Mouse (Mus musculus): ENCODE measurements around the gene Slit1. TPM values are rescaled to one million over a fixed set of nuclear protein-coding genes. Genes with fewer than 3 reads are reported as not detected.

Slit1 gene
- polyA plus RNA-seq, 1 experiment, result 0.80 TPM

GRCm38 (mm10) chr19:41745941-41746557, 2.6 kb upstream of the Slit1 start:
- H3K36me3 ChIP-seq (ENCODE audit: control insufficient read depth, insufficient read depth), result no peaks in the 10 kb centered on the region
- TF ChIP-seq TCF3 (IDR thresholded peaks at IDR 0.05; ENCODE audit: insufficient read length, low read depth) (no peak), E2F4 (IDR thresholded peaks at IDR 0.05; ENCODE audit: insufficient read depth) (no peak)
- no peak overlapping the region for H3ac ChIP-seq (ENCODE audit: control insufficient read depth, insufficient read length)
- no peaks in the 10 kb centered on the region for H3K79me2 ChIP-seq (ENCODE audit: control insufficient read depth, insufficient read depth)
- H3K27me3 ChIP-seq (ENCODE audit: control insufficient read depth, insufficient read depth, insufficient read length), result peaks cover 56% of the 10 kb centered on the region
- H3K4me3 ChIP-seq, result no peak overlapping the region
- no peak overlapping the region for H3K4me2 ChIP-seq (ENCODE audit: low read depth)

DNA sequence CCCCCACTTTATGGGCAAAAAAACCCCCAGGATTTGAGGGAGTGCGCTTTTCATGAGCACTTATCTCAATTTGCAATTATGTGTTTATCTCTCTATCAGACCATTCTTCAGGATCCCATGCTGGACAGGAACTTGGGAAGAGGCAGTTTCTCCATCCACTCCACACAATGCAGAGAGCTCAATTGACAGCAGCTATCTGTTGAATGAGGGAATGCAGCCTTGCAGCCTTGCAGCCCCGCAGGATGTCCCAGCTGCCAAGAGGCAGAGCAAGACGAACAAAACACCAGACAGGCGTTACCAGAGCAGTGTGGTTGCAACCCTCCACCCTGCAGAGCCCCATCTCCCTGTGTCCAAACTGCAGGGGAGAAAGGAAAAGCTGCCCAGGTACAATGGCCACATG, 4.6 kb downstream of the Slit1 start:
- no peak overlapping the region for H3K4me2 ChIP-seq (ENCODE audit: low read depth)
- no peak overlapping the region for H3ac ChIP-seq (ENCODE audit: control insufficient read depth, insufficient read length)
- no peak overlapping the region for H3K4me3 ChIP-seq
- H3K36me3 ChIP-seq (ENCODE audit: control insufficient read depth, insufficient read depth), result no peaks in the 10 kb centered on the region
- H3K79me2 ChIP-seq (ENCODE audit: control insufficient read depth, insufficient read depth), result no peaks in the 10 kb centered on the region
- TF ChIP-seq MYOG (IDR thresholded peaks at IDR 0.05; ENCODE audit: control insufficient read depth in 1 of 3, insufficient read depth in 1 of 3, insufficient read length in 2 of 3, low read depth in 2 of 3), result no peak
- TF ChIP-seq USF1 (IDR thresholded peaks at IDR 0.05; ENCODE audit: low read depth), result no peak
- TF ChIP-seq TCF12 (IDR thresholded peaks at IDR 0.05; ENCODE audit: insufficient read depth, poor library complexity, severe bottlenecking), result no peak
- no peak for TF ChIP-seq MAX (IDR thresholded peaks at IDR 0.05; ENCODE audit: low read depth)
- H3K27me3 ChIP-seq (ENCODE audit: control insufficient read depth, insufficient read depth, insufficient read length), result peaks cover 73% of the 10 kb centered on the region

GRCm38 (mm10) chr19:41738429-41738805, 5.0 kb downstream of the Slit1 start:
- no peak overlapping the region for H3K4me3 ChIP-seq
- TF ChIP-seq E2F4 (IDR thresholded peaks at IDR 0.05; ENCODE audit: insufficient read depth) (no peak), POLR2AphosphoS2 (IDR thresholded peaks at IDR 0.05; ENCODE audit: insufficient read length, low read depth) (no peak), TCF3 (IDR thresholded peaks at IDR 0.05; ENCODE audit: insufficient read length, low read depth) (no peak), TCF12 (IDR thresholded peaks at IDR 0.05; ENCODE audit: insufficient read depth, poor library complexity, severe bottlenecking) (no peak), MYOG (IDR thresholded peaks at IDR 0.05; ENCODE audit: control insufficient read depth in 1 of 3, insufficient read depth in 1 of 3, insufficient read length in 2 of 3, low read depth in 2 of 3) (no peak), SRF (IDR thresholded peaks at IDR 0.05; ENCODE audit: control insufficient read depth, insufficient read length, low read depth) (no peak), MYOD1 (IDR thresholded peaks at IDR 0.05; ENCODE audit: control insufficient read depth in 1 of 3, insufficient read length in 2 of 3, low read depth in 2 of 3) (no peak), MAX (IDR thresholded peaks at IDR 0.05; ENCODE audit: low read depth) (no peak), REST (IDR thresholded peaks at IDR 0.05; ENCODE audit: insufficient read depth, insufficient read length) (no peak), CEBPB (IDR thresholded peaks at IDR 0.05; ENCODE audit: insufficient read depth, poor library complexity, severe bottlenecking) (no peak), USF1 (IDR thresholded peaks at IDR 0.05; ENCODE audit: low read depth) (no peak), POLR2A (IDR thresholded peaks at IDR 0.05; ENCODE audit: insufficient read length, low read depth) (no peak)
- H3K4me2 ChIP-seq (ENCODE audit: low read depth), result no peak overlapping the region
- H3ac ChIP-seq (ENCODE audit: control insufficient read depth, insufficient read length), result no peak overlapping the region
- peaks cover 73% of the 10 kb centered on the region for H3K27me3 ChIP-seq (ENCODE audit: control insufficient read depth, insufficient read depth, insufficient read length)
- no peaks in the 10 kb centered on the region for H3K79me2 ChIP-seq (ENCODE audit: control insufficient read depth, insufficient read depth)
- H3K36me3 ChIP-seq (ENCODE audit: control insufficient read depth, insufficient read depth), result no peaks in the 10 kb centered on the region

GRCm38 (mm10) chr19:41737657-41738428, 5.6 kb downstream of the Slit1 start:
- Histone ChIP-seq H3K27me3 (ENCODE audit: control insufficient read depth, insufficient read depth, insufficient read length) (peaks cover 70% of the 10 kb centered on the region), H3K4me2 (ENCODE audit: low read depth) (no peak overlapping the region), H3ac (ENCODE audit: control insufficient read depth, insufficient read length) (no peak overlapping the region), H3K79me2 (ENCODE audit: control insufficient read depth, insufficient read depth) (no peaks in the 10 kb centered on the region), H3K36me3 (ENCODE audit: control insufficient read depth, insufficient read depth) (no peaks in the 10 kb centered on the region), H3K4me3 (no peak overlapping the region)
- TF ChIP-seq TCF3 (IDR thresholded peaks at IDR 0.05; ENCODE audit: insufficient read length, low read depth), result no peak
- no peak for TF ChIP-seq MAX (IDR thresholded peaks at IDR 0.05; ENCODE audit: low read depth)
- TF ChIP-seq MYOD1 (IDR thresholded peaks at IDR 0.05; ENCODE audit: control insufficient read depth in 1 of 3, insufficient read length in 2 of 3, low read depth in 2 of 3), result peak in 1 of 3 experiments; percentile 35
- no peak for TF ChIP-seq POLR2AphosphoS2 (IDR thresholded peaks at IDR 0.05; ENCODE audit: insufficient read length, low read depth)
- no peak for TF ChIP-seq TCF12 (IDR thresholded peaks at IDR 0.05; ENCODE audit: insufficient read depth, poor library complexity, severe bottlenecking)
- no peak for TF ChIP-seq USF1 (IDR thresholded peaks at IDR 0.05; ENCODE audit: low read depth)
- TF ChIP-seq E2F4 (IDR thresholded peaks at IDR 0.05; ENCODE audit: insufficient read depth), result no peak
- TF ChIP-seq REST (IDR thresholded peaks at IDR 0.05; ENCODE audit: insufficient read depth, insufficient read length), result no peak
- TF ChIP-seq POLR2A (IDR thresholded peaks at IDR 0.05; ENCODE audit: insufficient read length, low read depth), result no peak
- TF ChIP-seq SRF (IDR thresholded peaks at IDR 0.05; ENCODE audit: control insufficient read depth, insufficient read length, low read depth), result no peak
- peak in 1 of 3 experiments; percentile 40 for TF ChIP-seq MYOG (IDR thresholded peaks at IDR 0.05; ENCODE audit: control insufficient read depth in 1 of 3, insufficient read depth in 1 of 3, insufficient read length in 2 of 3, low read depth in 2 of 3)

DNA sequence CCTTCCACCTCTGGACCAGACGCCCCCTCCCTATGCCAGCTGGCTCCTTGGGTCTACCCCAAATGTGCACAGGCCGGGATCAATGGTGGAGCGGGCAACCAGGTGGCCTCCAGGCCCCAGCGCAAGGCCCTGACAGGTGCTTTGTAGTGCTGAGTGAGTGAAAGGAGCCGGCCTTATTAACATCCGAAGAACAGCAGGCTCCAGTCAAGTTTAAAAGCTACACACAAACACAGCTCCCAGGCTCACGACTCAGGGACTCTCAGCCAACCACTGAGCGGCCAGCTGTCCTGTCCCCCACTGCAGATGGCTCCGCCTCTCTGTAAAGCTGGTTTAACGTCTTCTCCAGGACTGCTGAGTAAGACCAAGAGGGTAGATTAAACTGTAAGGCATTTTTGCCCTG, 8.8 kb downstream of the Slit1 start:
- TF ChIP-seq MYOG (IDR thresholded peaks at IDR 0.05; ENCODE audit: control insufficient read depth in 1 of 3, insufficient read depth in 1 of 3, insufficient read length in 2 of 3, low read depth in 2 of 3) (peak in 1 of 3 experiments; percentile 5), POLR2A (IDR thresholded peaks at IDR 0.05; ENCODE audit: insufficient read length, low read depth) (no peak)
- no peaks in the 10 kb centered on the region for H3K36me3 ChIP-seq (ENCODE audit: control insufficient read depth, insufficient read depth)
- no peak overlapping the region for H3K4me3 ChIP-seq
- no peak overlapping the region for H3ac ChIP-seq (ENCODE audit: control insufficient read depth, insufficient read length)
- no peak overlapping the region for H3K4me2 ChIP-seq (ENCODE audit: low read depth)
- peaks cover 51% of the 10 kb centered on the region for H3K27me3 ChIP-seq (ENCODE audit: control insufficient read depth, insufficient read depth, insufficient read length)
- no peaks in the 10 kb centered on the region for H3K79me2 ChIP-seq (ENCODE audit: control insufficient read depth, insufficient read depth)
